Mouse (Mus musculus) E14TG2a.4 (cell line): ENCODE measurements around the gene Cfap77.
A peak's percentile ranks its signal among the peaks of the same experiment; 100 is the strongest.

Experiments used
- H3K27me3 ChIP-seq: 2 replicates; pipeline ENCODE4 v1.6.1; 2014; ENCODE audit warnings: low read length, control low read depth; ENCODE audit not compliant: insufficient read depth
- H3K36me3 ChIP-seq: 2 replicates; pipeline ENCODE4 v1.6.1; 2014; ENCODE audit warnings: low read length, control low read depth; ENCODE audit not compliant: insufficient read depth
- H3K4me1 ChIP-seq: replicated peaks from 2 replicates; pipeline ENCODE4 v1.6.1; 2014; ENCODE audit warnings: low read depth, low read length, control low read depth
- H3K4me3 ChIP-seq: replicated peaks from 2 replicates; pipeline ENCODE4 v1.5.1; 2014; ENCODE audit warnings: mild to moderate bottlenecking, low read length
- H3K9me3 ChIP-seq: 2 replicates; pipeline ENCODE4 v1.6.1; 2014; ENCODE audit warnings: low read length, control low read depth
- CTCF ChIP-seq: conservative IDR thresholded peaks from 2 replicates; pipeline ENCODE4 v1.5.1; 2014; ENCODE audit warnings: low read length
- NANOG ChIP-seq: IDR thresholded peaks from 2 replicates; pipeline ENCODE4 v1.6.1; 2014; ENCODE audit warnings: borderline replicate concordance, low read length, mixed read lengths
- POU5F1 ChIP-seq: IDR thresholded peaks from 2 replicates; pipeline ENCODE4 v1.6.1; 2014; ENCODE audit warnings: low read length, borderline replicate concordance

Cfap77 gene

GRCm38 (mm10) chr2:28911331-28912038, 143.4 kb downstream of the Cfap77 start:
- peaks cover 81% of the 10 kb centered on the region for H3K27me3 ChIP-seq
- H3K4me1 ChIP-seq, result peaks cover 65% of the 10 kb centered on the region
- H3K9me3 ChIP-seq, result 0 out of 2 replicates have a peak, but pooled peaks cover 2% of the 10 kb centered on the region
- TF ChIP-seq POU5F1 (no peak), CTCF (no peak)
- peaks cover 5% of the 10 kb centered on the region for H3K36me3 ChIP-seq
- H3K4me3 ChIP-seq, result peak overlapping the region; percentile 55

- TF ChIP-seq CTCF (no peak), POU5F1 (no peak), NANOG (no peak)
These were observed 144.0 kb downstream of the Cfap77 start for GRCm38 (mm10) chr2:28910877-28911276.

DNA sequence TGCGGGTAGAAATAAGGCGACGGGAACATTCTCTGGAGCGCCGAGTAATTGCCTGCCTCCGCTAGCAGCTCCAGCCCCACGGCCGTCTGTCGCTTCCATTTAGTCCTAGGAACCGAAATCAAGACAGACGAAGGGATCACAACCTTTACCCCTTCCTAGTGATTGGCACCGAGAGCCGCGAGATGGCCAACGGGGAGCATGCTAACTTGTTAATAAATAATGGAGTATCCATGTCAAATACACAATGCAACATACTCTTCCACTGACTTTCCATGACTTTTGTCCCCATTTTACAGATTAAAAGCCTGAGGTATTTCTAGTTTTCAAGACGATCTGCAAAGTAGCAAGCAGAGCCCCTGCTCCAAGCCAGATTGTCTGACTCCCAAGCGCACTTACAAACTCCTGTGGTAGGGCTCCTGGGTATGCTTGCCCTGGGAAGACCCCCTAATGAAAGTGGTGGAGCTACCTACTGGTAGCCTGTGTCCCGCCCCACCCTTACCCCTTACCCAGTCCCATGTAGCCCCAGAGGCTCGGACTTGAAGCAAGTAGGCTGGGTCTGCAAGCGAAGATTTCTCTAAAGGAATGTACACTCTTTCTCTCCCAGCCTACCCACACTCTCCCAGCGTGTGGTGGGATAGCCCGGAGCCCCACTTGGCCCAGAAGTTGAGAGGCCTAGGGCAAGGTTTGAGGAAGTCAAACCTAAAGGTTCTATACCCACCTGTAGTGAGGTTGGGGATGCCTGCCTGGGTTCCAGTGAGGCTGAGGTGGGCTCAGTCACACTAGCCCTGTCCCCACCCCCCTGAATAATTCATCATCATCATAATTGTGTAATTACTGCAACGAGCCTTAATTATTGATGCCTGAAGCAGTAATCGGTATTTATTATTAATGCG, 144.8 kb downstream of the Cfap77 start:
- TF ChIP-seq NANOG, result no peak
- no peak for TF ChIP-seq POU5F1
- H3K36me3 ChIP-seq, result peaks cover 18% of the 10 kb centered on the region
- peaks cover 57% of the 10 kb centered on the region for H3K4me1 ChIP-seq
- peak overlapping the region; percentile 68 for H3K4me3 ChIP-seq
- peaks cover 72% of the 10 kb centered on the region for H3K27me3 ChIP-seq
- H3K9me3 ChIP-seq, result 0 out of 2 replicates have a peak, but pooled peaks cover 2% of the 10 kb centered on the region

More at GRCm38 (mm10) chr2:28910877-28911276, 144.0 kb downstream of the Cfap77 start:
- peaks cover 65% of the 10 kb centered on the region for H3K4me1 ChIP-seq
- H3K36me3 ChIP-seq, result peaks cover 10% of the 10 kb centered on the region
- H3K4me3 ChIP-seq, result peak overlapping the region; percentile 55
- H3K27me3 ChIP-seq, result peaks cover 79% of the 10 kb centered on the region
- H3K9me3 ChIP-seq, result 0 out of 2 replicates have a peak, but pooled peaks cover 2% of the 10 kb centered on the region

DNA sequence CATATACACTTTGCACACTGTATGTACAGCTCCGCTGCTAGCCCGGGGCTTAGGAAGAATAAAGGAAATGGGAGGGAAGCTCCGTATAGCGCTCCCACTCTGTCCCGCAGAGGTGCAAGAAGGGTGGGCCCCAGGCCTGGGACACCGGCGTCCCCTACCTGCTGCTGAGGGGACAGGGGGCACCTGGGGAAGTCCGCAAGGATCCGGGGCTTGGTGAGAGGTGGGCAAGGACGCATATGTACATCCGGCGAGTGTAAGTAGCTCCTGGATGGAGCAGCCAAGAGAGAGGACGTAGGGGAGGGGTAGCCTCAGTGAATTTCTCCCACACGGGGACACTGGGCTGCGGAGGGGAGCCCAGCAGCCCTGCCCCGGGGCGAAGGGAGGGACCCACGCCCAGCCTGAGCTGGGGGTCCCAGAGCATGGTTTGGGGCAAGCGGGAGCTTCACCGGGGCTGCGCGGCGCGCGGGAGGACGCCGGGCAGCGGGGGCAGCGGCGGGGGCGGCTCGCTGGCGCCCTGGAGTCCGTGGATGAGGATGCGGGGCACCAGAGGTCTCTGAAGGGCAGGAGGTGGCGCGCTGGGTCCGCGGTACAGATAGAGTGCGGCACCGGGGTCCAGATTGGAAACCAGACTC, 145.6 kb downstream of the Cfap77 start:
- Histone ChIP-seq H3K4me1 (peaks cover 56% of the 10 kb centered on the region), H3K36me3 (peaks cover 25% of the 10 kb centered on the region), H3K9me3 (0 out of 2 replicates have a peak, but pooled peaks cover 2% of the 10 kb centered on the region), H3K4me3 (peak overlapping the region; percentile 68), H3K27me3 (peaks cover 65% of the 10 kb centered on the region)
- TF ChIP-seq CTCF, result no peak
- no peak for TF ChIP-seq NANOG
- no peak for TF ChIP-seq POU5F1

DNA sequence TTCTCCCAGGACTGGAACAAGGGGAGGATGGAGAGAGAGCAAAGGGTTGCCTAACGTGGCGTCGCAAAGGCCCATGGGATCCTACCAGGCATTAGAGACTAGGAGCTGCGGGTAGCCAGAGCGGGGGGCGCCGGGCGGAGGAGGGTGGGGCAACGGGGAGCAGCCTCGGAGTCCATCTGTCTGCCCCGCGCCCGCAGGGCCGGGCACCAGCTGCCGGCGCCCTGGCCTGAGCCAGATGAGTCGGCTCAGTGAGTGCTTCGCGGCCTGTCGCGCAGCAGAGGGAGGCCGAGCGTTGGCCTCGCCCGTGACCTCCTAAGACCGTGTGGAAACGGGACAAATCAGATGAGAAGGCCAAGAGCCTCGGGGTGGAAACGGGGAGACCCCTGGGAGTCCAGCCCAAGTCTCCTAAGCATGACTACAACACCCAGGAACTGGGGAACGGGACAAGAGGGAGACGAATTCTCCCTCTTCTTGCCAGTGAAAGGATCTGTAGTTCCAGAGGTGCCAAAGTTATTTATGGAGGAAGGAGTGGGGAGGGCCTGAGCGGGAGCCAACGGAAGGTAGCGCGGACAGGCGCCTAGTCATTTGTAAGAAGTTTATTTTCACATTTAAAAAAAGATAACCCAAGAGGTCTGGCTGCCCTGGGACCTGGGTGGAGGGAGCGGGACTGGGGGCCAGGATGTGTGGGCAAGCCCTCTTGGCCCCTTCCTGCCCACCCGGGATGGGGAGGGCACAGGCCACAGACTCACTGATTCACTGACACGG, 146.3 kb downstream of the Cfap77 start:
- Histone ChIP-seq H3K36me3 (peaks cover 33% of the 10 kb centered on the region), H3K27me3 (peaks cover 57% of the 10 kb centered on the region), H3K4me1 (peaks cover 56% of the 10 kb centered on the region), H3K9me3 (0 out of 2 replicates have a peak, but pooled peaks cover 2% of the 10 kb centered on the region), H3K4me3 (peak overlapping the region; percentile 68)
- no peak for TF ChIP-seq CTCF
- TF ChIP-seq POU5F1, result no peak
- no peak for TF ChIP-seq NANOG

- peaks cover 50% of the 10 kb centered on the region for H3K27me3 ChIP-seq
- H3K4me3 ChIP-seq, result peak overlapping the region; percentile 68
- 0 out of 2 replicates have a peak, but pooled peaks cover 2% of the 10 kb centered on the region for H3K9me3 ChIP-seq
- peaks cover 40% of the 10 kb centered on the region for H3K36me3 ChIP-seq
- H3K4me1 ChIP-seq, result peaks cover 56% of the 10 kb centered on the region
- TF ChIP-seq POU5F1, result peak; percentile 11; the same call in 1 of the 2 replicates
- no peak for TF ChIP-seq CTCF
These were observed 147.0 kb downstream of the Cfap77 start for GRCm38 (mm10) chr2:28907691-28908388.

DNA sequence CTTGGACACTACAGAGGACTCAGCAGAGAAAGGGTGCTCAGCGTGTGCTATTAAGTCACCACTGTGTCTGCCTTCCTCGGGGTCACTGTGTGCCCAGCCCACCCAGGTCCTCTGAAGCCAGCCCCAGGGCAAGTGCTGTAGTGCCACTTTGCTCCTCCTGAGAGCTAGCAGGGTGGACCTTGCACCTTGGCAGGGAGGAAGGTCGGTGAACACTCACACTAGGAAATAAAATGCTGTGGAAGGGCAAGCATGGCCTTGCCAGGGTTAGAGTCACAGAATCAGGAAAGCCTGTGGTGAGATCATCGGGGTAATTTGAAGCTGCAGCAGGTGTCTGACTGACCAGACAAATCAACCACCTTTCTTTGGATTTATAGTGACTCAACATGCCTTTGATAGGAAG, 149.3 kb downstream of the Cfap77 start:
- Histone ChIP-seq H3K4me1 (peaks cover 36% of the 10 kb centered on the region), H3K4me3 (no peak overlapping the region), H3K9me3 (no peaks in the 10 kb centered on the region), H3K27me3 (peaks cover 27% of the 10 kb centered on the region), H3K36me3 (peaks cover 63% of the 10 kb centered on the region)
- TF ChIP-seq NANOG (no peak), CTCF (no peak), POU5F1 (no peak)
